Mouse (Mus musculus) bone marrow macrophage, adult 2 months (primary cell): ENCODE data around the gene Kcnh2.

ENCODE experiments used
- CTCF ChIP-seq: IDR thresholded peaks from 2 replicates; pipeline ENCODE4 v1.5.1; 2012; ENCODE audit warnings: low read depth, mild to moderate bottlenecking, low read length, moderate library complexity
- POLR2A ChIP-seq: IDR thresholded peaks from 2 replicates; pipeline ENCODE4 v1.6.1; 2012; ENCODE audit warnings: mild to moderate bottlenecking, low read depth, low read length, borderline replicate concordance

GRCm38 (mm10) chr5:24381486-24381885 lies 30.1 kb upstream of the Kcnh2 start:
- TF ChIP-seq POLR2A (no peak), CTCF (no peak)
